10 mouse cellular contexts compared by ENCODE assay signal in genomic region chr6:84009915-84010302, GRCm38 (mm10). TPM values are rescaled to one million over a fixed set of nuclear protein-coding genes. Genes with fewer than 3 reads are reported as not detected.
A peak's percentile ranks its signal among the peaks of the same experiment; 100 is the strongest.
DNase-seq lines count a peak whose midpoint lies in the region; ATAC-seq lines count a peak whose summit lies in the region.
"Had no signal": no experiment of that assay in that cellular context is flagged by ENCODE, and none has a peak within 500 bp of the region (broad histone marks: within the 10 kb centered on the region; RNA-seq: fewer than 3 reads in every experiment).

No protein-coding gene starts in this region.

- ATAC-seq in forebrain, embryonic 12.5 days (ENCODE audit: low FRiP score), result no peak
- ATAC-seq in forebrain, embryonic 14.5 days, result no peak
- no peak for ATAC-seq in midbrain, embryonic 14.5 days (ENCODE audit: low FRiP score, low TSS enrichment)
- no peak for ATAC-seq in intestine, embryonic 14.5 days (replicated peaks; ENCODE audit: low FRiP score, low TSS enrichment, low read depth)
- no peak for ATAC-seq in stomach, embryonic 15.5 days (ENCODE audit: insufficient read depth, low FRiP score, low read depth)

- WGBS in forebrain, embryonic 12.5 days, result 20% methylated on average over 4 of the region's 4 CpGs
- 33% methylated on average over 4 of the region's 4 CpGs for WGBS in forebrain, embryonic 14.5 days
- WGBS in midbrain, embryonic 10.5 days, result 18% methylated on average over 4 of the region's 4 CpGs
- WGBS in midbrain, embryonic 14.5 days, result 16% methylated on average over 4 of the region's 4 CpGs
- WGBS in intestine, embryonic 14.5 days, result 32% methylated on average over 4 of the region's 4 CpGs
- 37% methylated on average over 4 of the region's 4 CpGs for WGBS in stomach, embryonic 15.5 days

- H3K4me1 ChIP-seq in forebrain, embryonic 12.5 days, result peaks cover 31% of the 10 kb centered on the region
- H3K4me1 ChIP-seq in forebrain, embryonic 14.5 days (ENCODE audit: control insufficient read depth, insufficient read depth, low read length), result peaks cover 13% of the 10 kb centered on the region
- peaks cover 45% of the 10 kb centered on the region for H3K4me1 ChIP-seq in midbrain, embryonic 10.5 days
- H3K4me1 ChIP-seq in midbrain, embryonic 14.5 days (ENCODE audit: control insufficient read depth, insufficient read depth, low read length), result peaks cover 22% of the 10 kb centered on the region
- peaks cover 21% of the 10 kb centered on the region for H3K4me1 ChIP-seq in intestine, embryonic 14.5 days (replicated peaks; ENCODE audit: control insufficient read depth, insufficient read depth, low read length)
- peaks cover 22% of the 10 kb centered on the region for H3K4me1 ChIP-seq in stomach, embryonic 15.5 days

- no peak overlapping the region for H3K4me3 ChIP-seq in forebrain, embryonic 12.5 days (replicated peaks)
- no peak overlapping the region for H3K4me3 ChIP-seq in forebrain, embryonic 14.5 days (ENCODE audit: low read depth, low read length)
- H3K4me3 ChIP-seq in midbrain, embryonic 10.5 days, result peak overlapping the region; percentile 14; the same call in 1 of the 2 replicates
- H3K4me3 ChIP-seq in midbrain, embryonic 14.5 days (replicated peaks; ENCODE audit: low read depth, low read length), result no peak overlapping the region
- no peak overlapping the region for H3K4me3 ChIP-seq in intestine, embryonic 14.5 days (ENCODE audit: low read depth, low read length)
- H3K4me3 ChIP-seq in stomach, embryonic 15.5 days (replicated peaks), result 0 out of 2 replicates have a peak overlapping the region, but pooled peaks have one; percentile 41
- H3K4me3 ChIP-seq: layer of hippocampus, adult 2 months had no signal

- H3K9me3 ChIP-seq in forebrain, embryonic 12.5 days, result no peaks in the 10 kb centered on the region
- H3K9me3 ChIP-seq in forebrain, embryonic 14.5 days (replicated peaks; ENCODE audit: control insufficient read depth, low read length), result no peaks in the 10 kb centered on the region
- H3K9me3 ChIP-seq in midbrain, embryonic 10.5 days (replicated peaks), result no peaks in the 10 kb centered on the region
- H3K9me3 ChIP-seq in midbrain, embryonic 14.5 days (ENCODE audit: control insufficient read depth, low read length), result no peaks in the 10 kb centered on the region
- no peaks in the 10 kb centered on the region for H3K9me3 ChIP-seq in intestine, embryonic 14.5 days (ENCODE audit: control insufficient read depth, low read length)
- no peaks in the 10 kb centered on the region for H3K9me3 ChIP-seq in stomach, embryonic 15.5 days

- no peaks in the 10 kb centered on the region for H3K36me3 ChIP-seq in forebrain, embryonic 12.5 days (replicated peaks)
- H3K36me3 ChIP-seq in forebrain, embryonic 14.5 days (ENCODE audit: control insufficient read depth, insufficient read depth, low read length), result no peaks in the 10 kb centered on the region
- no peaks in the 10 kb centered on the region for H3K36me3 ChIP-seq in midbrain, embryonic 10.5 days
- H3K36me3 ChIP-seq in midbrain, embryonic 14.5 days (ENCODE audit: control insufficient read depth, insufficient read depth, low read length), result no peaks in the 10 kb centered on the region
- no peaks in the 10 kb centered on the region for H3K36me3 ChIP-seq in intestine, embryonic 14.5 days (ENCODE audit: control insufficient read depth, insufficient read depth, low read length)
- H3K36me3 ChIP-seq in stomach, embryonic 15.5 days, result no peaks in the 10 kb centered on the region

- peaks cover 17% of the 10 kb centered on the region for H3K27me3 ChIP-seq in forebrain, embryonic 12.5 days
- H3K27me3 ChIP-seq in forebrain, embryonic 14.5 days (replicated peaks; ENCODE audit: control insufficient read depth, insufficient read depth, low read length), result no peaks in the 10 kb centered on the region
- H3K27me3 ChIP-seq in midbrain, embryonic 10.5 days (ENCODE audit: low read depth, poor library complexity, severe bottlenecking), result peaks cover 25% of the 10 kb centered on the region
- no peaks in the 10 kb centered on the region; the same call in 1 of the 2 replicates for H3K27me3 ChIP-seq in midbrain, embryonic 14.5 days (ENCODE audit: control insufficient read depth, insufficient read depth, low read length)
- no peaks in the 10 kb centered on the region for H3K27me3 ChIP-seq in intestine, embryonic 14.5 days (replicated peaks; ENCODE audit: control insufficient read depth, insufficient read depth, low read length)
- H3K27me3 ChIP-seq in stomach, embryonic 15.5 days (replicated peaks), result 0 out of 2 replicates have a peak, but pooled peaks cover 2% of the 10 kb centered on the region

- DNase-seq in forebrain, embryonic 14.5 days (ENCODE audit: low spot score), result no peak
- no peak for DNase-seq in midbrain, embryonic 10.5 days (ENCODE audit: low spot score)
- DNase-seq in midbrain, embryonic 14.5 days, result no peak
- DNase-seq in intestine, embryonic 14.5 days (ENCODE audit: low spot score), result no peak
- DNase-seq in right cerebral cortex, adult 18-20 months, result no peak
- DNase-seq in layer of hippocampus, postnatal 25 days (ENCODE audit: extremely low spot score in 1 of 2, low spot score in 1 of 2), result no peak
- DNase-seq: lung, adult 2 months had no signal

- H3K9ac ChIP-seq in forebrain, embryonic 12.5 days, result peak overlapping the region; percentile 21; the same call in 1 of the 2 replicates
- no peak overlapping the region for H3K9ac ChIP-seq in forebrain, embryonic 14.5 days (ENCODE audit: low read length)
- no peak overlapping the region for H3K9ac ChIP-seq in midbrain, embryonic 14.5 days (replicated peaks; ENCODE audit: low read length)
- no peak overlapping the region for H3K9ac ChIP-seq in intestine, embryonic 14.5 days (ENCODE audit: low read length)
- H3K9ac ChIP-seq in stomach, embryonic 15.5 days, result no peak overlapping the region

- no peak overlapping the region for H3K27ac ChIP-seq in forebrain, embryonic 12.5 days
- no peak overlapping the region for H3K27ac ChIP-seq in forebrain, embryonic 14.5 days (ENCODE audit: low read depth, low read length)
- peak overlapping the region; percentile 61; the same call in 1 of the 2 replicates for H3K27ac ChIP-seq in midbrain, embryonic 10.5 days (replicated peaks)
- H3K27ac ChIP-seq in midbrain, embryonic 14.5 days (replicated peaks; ENCODE audit: low read depth, low read length), result no peak overlapping the region
- peak overlapping the region; percentile 55; the same call in 1 of the 2 replicates for H3K27ac ChIP-seq in intestine, embryonic 14.5 days (ENCODE audit: low read depth)
- peak overlapping the region; percentile 78 for H3K27ac ChIP-seq in stomach, embryonic 15.5 days
- H3K27ac ChIP-seq: layer of hippocampus, adult 2 months had no signal

- no peak overlapping the region for H3K4me2 ChIP-seq in forebrain, embryonic 12.5 days
- no peak overlapping the region for H3K4me2 ChIP-seq in forebrain, embryonic 14.5 days (ENCODE audit: low read length)
- H3K4me2 ChIP-seq in midbrain, embryonic 14.5 days (ENCODE audit: low read length), result no peak overlapping the region
- peak overlapping the region; percentile 85 for H3K4me2 ChIP-seq in intestine, embryonic 14.5 days (ENCODE audit: low read length)
- H3K4me2 ChIP-seq in stomach, embryonic 15.5 days, result peak overlapping the region; percentile 85

RNA-seq across cellular contexts. Expression of gene Dysf, which starts 1.5 kb away (rescaled TPM):
- polyA plus RNA-seq in forebrain, embryonic 12.5 days (2016; fragmentation: Nextera tagmentation; extraction: Ambion mirVana), result 3.7 and 4.3 TPM in 2 replicates
- polyA plus RNA-seq in forebrain, embryonic 14.5 days (2014; fragmentation: Nextera tagmentation; extraction: Ambion mirVana), result 1.2 and 1.4 TPM in 2 replicates
- 2.4 and 3.3 TPM in 2 replicates for polyA plus RNA-seq in midbrain, embryonic 10.5 days (2016; fragmentation: Nextera tagmentation; extraction: Ambion mirVana)
- 1.3 and 2.9 TPM in 2 replicates for polyA plus RNA-seq in midbrain, embryonic 14.5 days (2014; fragmentation: Nextera tagmentation; extraction: Ambion mirVana)
- 10.8 and 11.1 TPM in 2 replicates for polyA plus RNA-seq in intestine, embryonic 14.5 days (2014; fragmentation: Nextera tagmentation; extraction: Ambion mirVana)
- polyA plus RNA-seq in stomach, embryonic 15.5 days (2015; fragmentation: Nextera tagmentation; extraction: Ambion mirVana), result 8.2 and 8.8 TPM in 2 replicates
- total RNA-seq in layer of hippocampus, postnatal 25 days (2021), result 1 to 10 TPM; 1.1 to 3.5 TPM

Comparison
In these comparisons a context has a peak if more than half of its experiments do, and no peak if none do; other contexts are left out.
1. H3K27ac ChIP-seq: peak in midbrain, embryonic 10.5 days (single experiment), intestine, embryonic 14.5 days (single experiment) and stomach, embryonic 15.5 days (single experiment); none in forebrain, embryonic 12.5 days (single experiment), forebrain, embryonic 14.5 days (single experiment) and midbrain, embryonic 14.5 days (single experiment).
2. H3K4me3 ChIP-seq: peak in midbrain, embryonic 10.5 days (single experiment) and stomach, embryonic 15.5 days (single experiment); none in forebrain, embryonic 12.5 days (single experiment), forebrain, embryonic 14.5 days (single experiment), midbrain, embryonic 14.5 days (single experiment) and intestine, embryonic 14.5 days (single experiment).
3. H3K4me2 ChIP-seq: peak in intestine, embryonic 14.5 days (single experiment) and stomach, embryonic 15.5 days (single experiment); none in forebrain, embryonic 12.5 days (single experiment), forebrain, embryonic 14.5 days (single experiment) and midbrain, embryonic 14.5 days (single experiment).